Mouse (Mus musculus) CD4-positive naive resting alpha-beta T cell, adult 76 days (primary cell): Measurements from ENCODE around the gene Neurl1b. TPM values are rescaled to one million over a fixed set of nuclear protein-coding genes. Genes with fewer than 3 reads are reported as not detected.

Experiments used
- total RNA-seq: library from RNA; stranded (reverse); gene quantifications from one replicate; pipeline ENCODE4 v1.2.4, GENCODE M21; 2023

The Neurl1b gene
- 0.38 TPM for total RNA-seq

DNA sequence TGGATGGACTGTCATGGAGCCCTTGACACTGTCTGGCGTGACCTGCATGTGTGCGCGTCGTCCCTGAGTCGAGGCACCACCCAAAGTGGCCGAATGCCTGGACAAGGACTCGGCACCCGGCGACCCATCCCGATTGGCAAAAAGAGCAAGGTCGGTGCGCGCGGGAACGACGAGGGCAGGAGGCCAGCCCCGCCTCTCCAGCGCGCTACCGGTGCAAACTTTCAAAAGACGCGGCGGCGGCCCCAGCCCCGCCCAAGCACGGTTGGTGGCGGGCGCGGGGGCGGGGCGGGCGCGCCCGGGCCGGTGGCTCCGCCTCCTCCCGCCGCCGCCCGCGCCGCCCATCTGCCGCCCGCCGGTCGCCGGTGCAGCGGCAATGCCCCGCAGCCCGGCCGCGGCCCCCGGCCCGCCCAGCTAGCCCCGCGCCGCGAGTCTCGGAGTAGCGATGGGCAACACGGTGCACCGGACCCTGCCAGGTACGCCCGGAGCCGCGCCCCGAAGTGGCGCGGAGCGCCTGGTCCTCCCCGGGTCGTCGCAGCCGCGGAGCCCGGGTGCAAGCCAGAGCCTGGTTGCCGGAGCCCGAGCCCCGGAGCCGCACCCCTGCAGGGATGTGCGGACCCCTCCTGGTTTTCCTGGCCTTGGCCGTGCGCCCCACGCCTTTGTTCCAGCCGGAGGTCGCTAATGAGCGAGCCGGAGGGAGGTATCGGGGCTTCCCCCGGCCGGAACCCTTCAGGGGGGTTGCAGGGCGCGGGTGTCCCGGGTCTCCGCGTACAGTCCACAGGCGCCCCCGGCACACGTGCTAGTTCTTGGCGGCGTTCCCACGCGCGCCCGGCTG lies at the start of gene Neurl1b:
Gene Neurl1b (plus strand): TSS at position 307 of the 832 bp plus-strand sequence.

Other genes with a start within 250 kb of the Neurl1b start
- gene Pdia2, start 215.7 kb upstream of the Neurl1b start, total RNA-seq = not detected
- 30.2 TPM for gene Rgs11, start 211.9 kb upstream of the Neurl1b start, total RNA-seq
- not detected for gene Arhgdig, start 207.0 kb upstream of the Neurl1b start, total RNA-seq
- gene Fam234a, start 170.6 kb upstream of the Neurl1b start, total RNA-seq = 19.5 TPM
- gene Luc7l, start 161.9 kb upstream of the Neurl1b start, total RNA-seq = 114 TPM
- gene Ergic1, start 146.7 kb downstream of the Neurl1b start, total RNA-seq = 25.8 TPM
- 390 TPM for gene Dusp1, start 147.3 kb downstream of the Neurl1b start, total RNA-seq
- gene Atp6v0e, start 248.4 kb downstream of the Neurl1b start, total RNA-seq = 88.2 TPM